Mouse (Mus musculus) thymus, adult 18-20 months (tissue): ENCODE data around the gene Itgb8.

Experiments used
- DNase-seq, 2 experiments: peaks; one replicate each; pipeline ENCODE4 v3.0.0; 2022; ENCODE audit warnings: mixed read lengths in 2 of 2

The Itgb8 gene

DNA sequence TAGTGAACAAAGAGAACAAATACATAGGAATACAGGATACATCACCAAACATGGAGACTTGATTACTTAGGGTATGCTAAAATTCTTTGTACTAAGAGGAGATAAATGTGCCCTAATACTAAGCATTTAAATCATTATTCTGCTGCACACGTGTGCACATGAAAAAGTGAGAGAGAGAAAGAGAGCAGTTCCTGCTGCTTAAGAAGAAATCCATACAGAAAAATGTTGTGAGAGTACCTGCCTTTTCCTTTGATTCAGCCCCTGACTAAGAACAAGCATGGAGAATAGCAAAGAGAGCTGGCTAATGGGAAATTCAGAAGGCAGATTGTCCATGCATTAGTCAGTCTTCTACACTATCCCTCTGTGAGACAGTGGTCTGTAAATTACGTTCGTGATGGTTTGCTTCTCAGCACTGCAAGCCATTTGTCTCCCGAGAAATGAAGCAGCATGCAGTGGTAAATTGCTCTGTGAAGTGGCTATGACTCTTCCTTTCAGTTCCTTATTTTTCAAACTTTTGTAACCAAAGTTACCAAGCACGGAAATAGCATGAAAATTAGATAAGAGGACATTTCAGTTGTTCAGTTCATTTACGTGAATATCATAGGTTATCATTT lies 125.0 kb downstream of the Itgb8 start:
- no peak for DNase-seq

GRCm38 (mm10) chr12:119110091-119110490 lies 128.5 kb downstream of the Itgb8 start:
- no peak for DNase-seq
